9 mouse cellular contexts compared by ENCODE assay signal in the genomic region with DNA sequence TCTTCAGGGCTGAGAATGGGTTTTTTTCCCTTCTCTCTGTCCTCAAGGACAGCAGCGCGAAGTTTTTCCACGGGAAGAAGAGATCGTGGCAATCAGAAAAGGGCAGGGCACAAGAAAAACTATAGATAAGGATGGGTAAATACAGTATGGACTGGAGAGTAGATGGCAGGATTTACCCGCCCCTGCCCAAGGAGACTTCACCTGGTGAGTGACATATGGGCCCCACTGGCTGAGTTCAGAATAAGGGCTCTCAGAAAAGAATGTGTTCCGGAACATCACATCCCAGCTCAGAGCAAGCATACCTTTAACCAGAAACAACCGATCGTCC. TPM values are rescaled to one million over a fixed set of nuclear protein-coding genes. Genes with fewer than 3 reads are reported as not detected.
DNase-seq lines count a peak whose midpoint lies in the region; ATAC-seq and TF ChIP-seq lines count a peak whose summit lies in the region.
"Had no signal": no experiment of that assay in that cellular context is flagged by ENCODE, and none has a peak within 500 bp of the region (broad histone marks: within the 10 kb centered on the region; RNA-seq: fewer than 3 reads in every experiment).

No protein-coding gene starts in this region.

- H3K4me3 ChIP-seq in gastrocnemius, adult 2 months, result peak overlapping the region; percentile 94
- peak overlapping the region; percentile 72 to 91 (median 72) for H3K4me3 ChIP-seq in CH12.LX (replicated peaks in 1 of 3; ENCODE audit: low read depth in 2 of 3, low read length in 2 of 3, poor library complexity in 1 of 3)
- peak overlapping the region; percentile 69 for H3K4me3 ChIP-seq in forebrain, embryonic 15.5 days
- H3K4me3 ChIP-seq in liver, postnatal 0 days (ENCODE audit: low read depth, low read length), result peak overlapping the region; percentile 71

- ATAC-seq in forebrain, embryonic 15.5 days (replicated peaks), result peak; percentile 59; the same call in 1 of the 2 replicates
- ATAC-seq in liver, postnatal 0 days, result peak; percentile 58

- no peak for TF ChIP-seq POLR2A in CH12.LX (IDR thresholded peaks at IDR 0.05; ENCODE audit: low read depth, low read length)

- peaks cover 3% of the 10 kb centered on the region for H3K27me3 ChIP-seq in CH12.LX (replicated peaks)
- H3K27me3 ChIP-seq in forebrain, embryonic 15.5 days, result no peaks in the 10 kb centered on the region
- H3K27me3 ChIP-seq in liver, postnatal 0 days (ENCODE audit: insufficient read depth, low read length), result no peaks in the 10 kb centered on the region

- TF ChIP-seq CTCF in gastrocnemius, adult 2 months (IDR thresholded peaks at IDR 0.05), result no peak
- no peak for TF ChIP-seq CTCF in CH12.LX (conservative IDR thresholded peaks at IDR 0.05 in 1 of 2, IDR thresholded peaks at IDR 0.05 in 1 of 2; ENCODE audit: low read depth in 2 of 2, low read length in 2 of 2)
- TF ChIP-seq CTCF in liver, postnatal 0 days (IDR thresholded peaks at IDR 0.05; ENCODE audit: low read depth), result no peak

- peaks cover 9% of the 10 kb centered on the region; the same call in 1 of the 2 replicates for H3K79me2 ChIP-seq in CH12.LX (replicated peaks; ENCODE audit: control insufficient read depth, extremely low read depth, insufficient read depth, poor library complexity, severe bottlenecking)

- H3K9ac ChIP-seq in CH12.LX (ENCODE audit: insufficient read depth, low read depth), result peak overlapping the region; percentile 95
- H3K9ac ChIP-seq in forebrain, embryonic 15.5 days (replicated peaks), result peak overlapping the region; percentile 71
- peak overlapping the region; percentile 70 for H3K9ac ChIP-seq in liver, postnatal 0 days (replicated peaks)

- peaks cover 14 to 32% of the 10 kb centered on the region in 2 experiments for H3K36me3 ChIP-seq in CH12.LX (replicated peaks in 1 of 2; ENCODE audit: control insufficient read depth in 1 of 2, insufficient read depth in 1 of 2, low read length in 1 of 2)
- H3K36me3 ChIP-seq in forebrain, embryonic 15.5 days, result no peaks in the 10 kb centered on the region
- 0 out of 2 replicates have a peak, but pooled peaks cover 2% of the 10 kb centered on the region for H3K36me3 ChIP-seq in liver, postnatal 0 days (replicated peaks; ENCODE audit: insufficient read depth, low read length)

- in situ Hi-C loops in CH12.LX (cut with MboI; ENCODE audit: low pct_ligation_motif_present, low pct_unique_long_range_greater_than_20kb, low sequenced_read_pairs), result loop anchor here (5.0 to 25.0 kb wide), 3 partner anchors 308 to 573 kb away; no protein-coding TSS in a partner anchor

- peak overlapping the region; percentile 97 for H3K27ac ChIP-seq in gastrocnemius, adult 2 months
- H3K27ac ChIP-seq in CH12.LX (ENCODE audit: insufficient read depth, low read depth), result no peak overlapping the region
- peak overlapping the region; percentile 66 for H3K27ac ChIP-seq in forebrain, embryonic 15.5 days (replicated peaks)
- H3K27ac ChIP-seq in liver, postnatal 0 days (ENCODE audit: low read depth), result peak overlapping the region; percentile 79

- no peak for DNase-seq in gastrocnemius, adult 2 months
- DNase-seq in gastrocnemius, postnatal 4 days (ENCODE audit: low spot score in 2 of 2), result no peak
- no peak for DNase-seq in CH12.LX (ENCODE audit: extremely low read depth)
- DNase-seq in liver, postnatal 0 days, result no peak
- no peak for DNase-seq in layer of hippocampus, adult 11-12 months (ENCODE audit: low spot score)
- no peak for DNase-seq in layer of hippocampus, postnatal 36 days
- DNase-seq in adrenal gland, adult 8-10 months, result no peak

- intact Hi-C loops in gastrocnemius, adult 2 months (cut with DNase I), result loop anchor here (1.0 to 2.0 kb wide), 2 partner anchors 53 to 313 kb away; a partner anchor contains a TSS

- peaks cover 3 to 31% of the 10 kb centered on the region in 2 experiments; a peak in 3 of 4 replicates for H3K4me1 ChIP-seq in CH12.LX (ENCODE audit: control insufficient read depth in 1 of 2, insufficient read depth in 2 of 2)
- H3K4me1 ChIP-seq in forebrain, embryonic 15.5 days, result peaks cover 23% of the 10 kb centered on the region
- H3K4me1 ChIP-seq in liver, postnatal 0 days (ENCODE audit: insufficient read depth), result peaks cover 4% of the 10 kb centered on the region; the same call in 1 of the 2 replicates

- H3K9me3 ChIP-seq in CH12.LX (replicated peaks; ENCODE audit: low read length), result peaks cover 3% of the 10 kb centered on the region
- no peaks in the 10 kb centered on the region for H3K9me3 ChIP-seq in forebrain, embryonic 15.5 days
- no peaks in the 10 kb centered on the region for H3K9me3 ChIP-seq in liver, postnatal 0 days (ENCODE audit: low read length)

- no peak for TF ChIP-seq RAD21 in CH12.LX (IDR thresholded peaks at IDR 0.05; ENCODE audit: low read depth, low read length)

- TF ChIP-seq EP300 in CH12.LX (IDR thresholded peaks at IDR 0.05; ENCODE audit: low read length), result no peak
- TF ChIP-seq EP300 in liver, postnatal 0 days (IDR thresholded peaks at IDR 0.05; ENCODE audit: low read depth), result no peak

- dilution Hi-C loops in CH12.LX (cut with MboI; ENCODE audit: extremely low pct_ligation_motif_present, extremely low pct_unique_long_range_greater_than_20kb, low sequenced_read_pairs), result no loop called here

- 1% methylated on average over 8 of the region's 8 CpGs for WGBS in forebrain, embryonic 15.5 days
- under 1% methylated on average over 8 of the region's 8 CpGs for WGBS in liver, postnatal 0 days (ENCODE audit: insufficient replicate concordance)

- peak overlapping the region; percentile 100 for H3K4me2 ChIP-seq in CH12.LX (ENCODE audit: insufficient read depth, low read depth, poor library complexity, severe bottlenecking)
- H3K4me2 ChIP-seq in forebrain, embryonic 15.5 days (replicated peaks), result peak overlapping the region; percentile 63
- peak overlapping the region; percentile 83 for H3K4me2 ChIP-seq in liver, postnatal 0 days (ENCODE audit: low read depth, low read length)

TF ChIP-seq in CH12.LX, 34 proteins besides CTCF, POLR2A, EP300 and RAD21:
- TF ChIP-seq SIN3A (IDR thresholded peaks at IDR 0.05; ENCODE audit: low read length), result no peak
- TF ChIP-seq ZKSCAN1 (IDR thresholded peaks at IDR 0.05; ENCODE audit: borderline replicate concordance, low read depth, low read length), result no peak
- TF ChIP-seq NELFE (IDR thresholded peaks at IDR 0.05; ENCODE audit: low read depth, low read length), result no peak
- TF ChIP-seq TCF12 (IDR thresholded peaks at IDR 0.05; ENCODE audit: low read depth, low read length), result no peak
- no peak for TF ChIP-seq E2F4 (IDR thresholded peaks at IDR 0.05; ENCODE audit: insufficient replicate concordance, low read depth, low read length)
- TF ChIP-seq USF2 (conservative IDR thresholded peaks at IDR 0.05; ENCODE audit: low read depth, low read length), result no peak
- no peak for TF ChIP-seq USF1 (IDR thresholded peaks at IDR 0.05; ENCODE audit: low read depth, low read length)
- TF ChIP-seq MEF2A (IDR thresholded peaks at IDR 0.05; ENCODE audit: borderline replicate concordance, low read depth, low read length), result no peak

RNA-seq across cellular contexts. Expression of a gene that starts 0.3 kb away (rescaled TPM):
- total RNA-seq in gastrocnemius, adult 2 months (2021), result 100 to 1,000 TPM; 134 to 164 TPM
- total RNA-seq in gastrocnemius, postnatal 4 days (2021), result 100 to 1,000 TPM; 120 to 128 TPM
- 68.9 and 76.2 TPM in 2 replicates for total RNA-seq in CH12.LX (2012; rRNA removed)
- 83.1 and 99.1 TPM in 2 replicates for total RNA-seq in CH12.LX (2014; rRNA removed)
- polyA plus RNA-seq in CH12.LX (2012; ENCODE audit: insufficient read length, low read depth), result 80.4 and 82.1 TPM in 2 replicates
- 98.6 and 98.9 TPM in 2 replicates for polyA plus RNA-seq in forebrain, embryonic 15.5 days (2015; fragmentation: Nextera tagmentation; extraction: Ambion mirVana)
- polyA plus RNA-seq in liver, postnatal 0 days (2015; fragmentation: Nextera tagmentation; extraction: Ambion mirVana), result 45.5 and 45.6 TPM in 2 replicates
- 10 to 100 TPM; 74.5 to 85.0 TPM for total RNA-seq in layer of hippocampus, postnatal 36 days (2021)
- total RNA-seq in adrenal gland, adult 8-10 months (2022), result 100 to 1,000 TPM; 118 to 126 (median 122) TPM

RNA-seq across cellular contexts. Expression of a gene that starts 21.2 kb away (rescaled TPM):
- under 1 TPM; 0.56 to 0.99 TPM for total RNA-seq in gastrocnemius, adult 2 months (2021)
- 1 to 10 TPM in 1 of 2 experiments, under 1 TPM in 1; 0.91 to 1.1 TPM for total RNA-seq in gastrocnemius, postnatal 4 days (2021)
- total RNA-seq in CH12.LX (2012; rRNA removed) (0.25 and 0.59 TPM in 2 replicates), CH12.LX (2014; rRNA removed) (0.15 and 0.59 TPM in 2 replicates)
- not detected in 2 replicates for polyA plus RNA-seq in CH12.LX (2012; ENCODE audit: insufficient read length, low read depth)
- polyA plus RNA-seq in forebrain, embryonic 15.5 days (2015; fragmentation: Nextera tagmentation; extraction: Ambion mirVana), result not detected in 2 replicates
- polyA plus RNA-seq in liver, postnatal 0 days (2015; fragmentation: Nextera tagmentation; extraction: Ambion mirVana), result not detected in 2 replicates
- total RNA-seq in layer of hippocampus, postnatal 36 days (2021), result 1 to 10 TPM; 1.3 to 1.6 TPM
- 1 to 10 TPM in 3 of 4 experiments, under 1 TPM in 1; 0.73 to 3.9 (median 1.8) TPM for total RNA-seq in adrenal gland, adult 8-10 months (2022)
- polyA plus RNA-seq: large intestine, adult 2 months had no signal

RNA-seq across cellular contexts. Expression of a gene that starts 52.6 kb away (rescaled TPM):
- 1 to 10 TPM; 2.0 to 4.3 TPM for total RNA-seq in gastrocnemius, adult 2 months (2021)
- total RNA-seq in gastrocnemius, postnatal 4 days (2021), result 1 to 10 TPM; 4.8 to 5.1 TPM
- total RNA-seq in CH12.LX (2012; rRNA removed) (0.29 and 0.34 TPM in 2 replicates), CH12.LX (2014; rRNA removed) (0.35 and 0.39 TPM in 2 replicates)
- polyA plus RNA-seq in CH12.LX (2012; ENCODE audit: insufficient read length, low read depth), result 0.95 and 1.3 TPM in 2 replicates
- polyA plus RNA-seq in forebrain, embryonic 15.5 days (2015; fragmentation: Nextera tagmentation; extraction: Ambion mirVana), result 8.3 and 9.4 TPM in 2 replicates
- 2.4 and 2.7 TPM in 2 replicates for polyA plus RNA-seq in liver, postnatal 0 days (2015; fragmentation: Nextera tagmentation; extraction: Ambion mirVana)
- total RNA-seq in layer of hippocampus, postnatal 36 days (2021), result 10 to 100 TPM; 48.7 to 51.8 TPM
- total RNA-seq in adrenal gland, adult 8-10 months (2022), result 1 to 10 TPM; 3.9 to 7.1 (median 5.9) TPM

Comparison
In these comparisons a context has a peak if more than half of its experiments do, and no peak if none do; other contexts are left out.
1. RNA of a gene that starts 52.6 kb away (total RNA-seq): 48.7 to 51.8 TPM in layer of hippocampus, postnatal 36 days; 3.9 to 7.1 TPM in adrenal gland, adult 8-10 months, 4.8 to 5.1 TPM in gastrocnemius, postnatal 4 days, 2.0 to 4.3 TPM in gastrocnemius, adult 2 months and 0.29 to 0.39 TPM in CH12.LX; every median in the first group is over 4 times any median in the second.
2. Peak in every context shown above with its lines, with median percentiles within 50 percentile points of each other: H3K4me3 ChIP-seq, H3K4me2 ChIP-seq and H3K9ac ChIP-seq.